Mouse (Mus musculus) ovary, adult 2 months (tissue): Measurements from ENCODE around the gene Ptgdr2. TPM values are rescaled to one million over a fixed set of nuclear protein-coding genes. Genes with fewer than 3 reads are reported as not detected.

ENCODE experiments used
- polyA plus RNA-seq: library from polyadenylated mRNA; depleted of rRNA; stranded (reverse); fragments of >200 nt; gene quantifications from 2 replicates; pipeline ENCODE4 v1.2.3, GENCODE M21; 2012; rRNA removed

Gene Ptgdr2
- polyA plus RNA-seq: 7.2 and 9.1 TPM in 2 replicates

GRCm38 (mm10) chr19:10937110-10937563, at the start of gene Ptgdr2:
Ptgdr2 (plus strand) TSS chr19:10937160.

GRCm38 (mm10) chr19:10895016-10895528, 41.9 kb upstream of the Ptgdr2 start, which contains the start of gene Prpf19:
Prpf19 (plus strand) TSS chr19:10895231.

GRCm38 (mm10) chr19:10920532-10920931, 16.4 kb upstream of the Ptgdr2 start, which contains the start of gene Zp1:
Zp1 (minus strand) TSS chr19:10920632.

DNA sequence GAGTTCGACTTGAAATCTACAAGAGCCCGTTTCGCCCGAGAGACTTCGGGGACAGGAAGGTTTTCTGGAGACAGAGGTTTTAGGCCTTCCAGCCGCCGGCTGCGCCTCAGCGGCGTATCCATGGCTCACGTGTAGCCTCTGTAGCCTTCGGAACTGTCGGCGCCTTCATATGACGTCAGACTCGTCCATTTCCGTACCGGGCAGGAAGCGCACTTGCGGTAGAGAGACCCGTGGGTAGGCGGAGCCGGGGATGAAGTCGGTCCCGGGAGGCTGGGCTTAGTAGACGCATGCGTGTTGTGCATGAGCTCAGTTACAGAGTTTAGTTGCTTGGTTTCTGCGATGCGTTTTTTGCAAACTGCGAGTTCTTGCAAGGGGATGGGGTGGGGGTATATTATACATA, 12.2 kb downstream of the Ptgdr2 start, which contains the start of gene Ccdc86:
Gene Ccdc86, minus strand, starts transcription at position 155 of the 400 bp plus-strand sequence.

GRCm38 (mm10) chr19:10974238-10974865, 37.4 kb downstream of the Ptgdr2 start, which contains the start of gene Ms4a10:
Ms4a10 (minus strand) TSS chr19:10974670.

Other genes with a start within 250 kb of the Ptgdr2 start
- gene Vps37c, start 248.4 kb upstream of the Ptgdr2 start, polyA plus RNA-seq: 31.6 and 39.4 TPM in 2 replicates
- 0.25 and 0.53 TPM in 2 replicates for gene Cd5, start 198.2 kb upstream of the Ptgdr2 start, polyA plus RNA-seq
- 0.24 and 1.2 TPM in 2 replicates for gene Cd6, start 107.1 kb upstream of the Ptgdr2 start, polyA plus RNA-seq
- 9.7 and 11.8 TPM in 2 replicates for gene Slc15a3, start 97.4 kb upstream of the Ptgdr2 start, polyA plus RNA-seq
- 155 and 161 TPM in 2 replicates for gene Tmem132a, start 67.2 kb upstream of the Ptgdr2 start, polyA plus RNA-seq
- gene Tmem109, start 55.2 kb upstream of the Ptgdr2 start, polyA plus RNA-seq: 150 and 163 TPM in 2 replicates
- gene Prpf19, start 41.9 kb upstream of the Ptgdr2 start, polyA plus RNA-seq: 428 and 499 TPM in 2 replicates
- gene Zp1, start 16.5 kb upstream of the Ptgdr2 start, polyA plus RNA-seq: 42.9 and 63.2 TPM in 2 replicates
- 9.0 and 11.2 TPM in 2 replicates for gene Ccdc86, start 12.1 kb downstream of the Ptgdr2 start, polyA plus RNA-seq
- 1.4 and 4.0 TPM in 2 replicates for gene Ms4a10, start 37.5 kb downstream of the Ptgdr2 start, polyA plus RNA-seq
- 0.15 and 0.28 TPM in 2 replicates for gene Ms4a15, start 56.1 kb downstream of the Ptgdr2 start, polyA plus RNA-seq
- gene Ms4a18, start 80.9 kb downstream of the Ptgdr2 start, polyA plus RNA-seq: 0.39 and 0.58 TPM in 2 replicates
- gene Ms4a8a, start 143.9 kb downstream of the Ptgdr2 start, polyA plus RNA-seq: 1.2 and 1.4 TPM in 2 replicates
- gene 1700017D01Rik, start 193.7 kb downstream of the Ptgdr2 start, polyA plus RNA-seq: not detected in 2 replicates
- gene 1700025F22Rik, start 228.2 kb downstream of the Ptgdr2 start, polyA plus RNA-seq: not detected in 2 replicates